Mouse (Mus musculus) layer of hippocampus, postnatal 14 days (tissue): ENCODE results near the gene Grpr. TPM values are rescaled to one million over a fixed set of nuclear protein-coding genes. Genes with fewer than 3 reads are reported as not detected.

Experiments used
- DNase-seq, 2 experiments: peaks; one replicate each; pipeline ENCODE4 v3.0.0; 2021 to 2022; ENCODE audit warnings: low spot score in 2 of 2, mixed read lengths in 1 of 2
- long read RNA-seq, 2 experiments: library from polyadenylated mRNA; stranded (forward); transcript quantifications; one replicate each; pipeline ENCODE4 v2.0.0; 2021
- total RNA-seq, 2 experiments: library from RNA; stranded (reverse); gene quantifications; 2 replicates each; pipeline ENCODE4 v1.2.3; 2021

The Grpr gene
- 1 to 10 TPM; 2.4 to 3.9 TPM for total RNA-seq
- long read RNA-seq, experiment 1 = 0 reads
- long read RNA-seq, experiment 2, partial matches to known transcripts = 0 of 1 reads
- long read RNA-seq, experiment 2, other reads (novel, unspliced or antisense) = 1 of 1 reads

GRCm38 (mm10) chrX:163549666-163550065, at the start of gene Grpr:
Grpr (minus strand) TSS chrX:163549677.
- peak; percentile 16 to 24 for DNase-seq

DNA sequence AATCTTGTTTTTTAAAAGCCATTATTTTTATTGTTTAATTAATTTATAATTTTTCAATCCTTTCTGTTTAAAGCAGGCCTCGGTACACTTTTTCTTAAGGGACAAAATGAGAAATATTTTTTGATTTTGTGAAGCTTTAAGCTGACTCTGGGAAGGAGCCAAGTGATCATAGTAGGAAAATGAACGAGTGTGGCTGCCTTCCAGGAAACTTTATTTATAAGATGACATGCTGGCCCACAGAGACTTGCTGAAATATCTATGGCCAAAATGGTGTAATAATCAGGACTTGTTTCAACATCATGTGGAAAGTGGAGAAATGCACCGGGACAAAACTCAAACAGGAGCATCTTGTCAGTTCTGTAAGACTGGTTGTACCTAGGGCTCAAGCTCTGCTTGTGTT, 11.0 kb upstream of the Grpr start:
- DNase-seq = no peak

- no peak for DNase-seq
Observed at GRCm38 (mm10) chrX:163547042-163547441, 2.4 kb downstream of the Grpr start.

GRCm38 (mm10) chrX:163532836-163533235, 16.6 kb downstream of the Grpr start:
- DNase-seq = no peak

DNA sequence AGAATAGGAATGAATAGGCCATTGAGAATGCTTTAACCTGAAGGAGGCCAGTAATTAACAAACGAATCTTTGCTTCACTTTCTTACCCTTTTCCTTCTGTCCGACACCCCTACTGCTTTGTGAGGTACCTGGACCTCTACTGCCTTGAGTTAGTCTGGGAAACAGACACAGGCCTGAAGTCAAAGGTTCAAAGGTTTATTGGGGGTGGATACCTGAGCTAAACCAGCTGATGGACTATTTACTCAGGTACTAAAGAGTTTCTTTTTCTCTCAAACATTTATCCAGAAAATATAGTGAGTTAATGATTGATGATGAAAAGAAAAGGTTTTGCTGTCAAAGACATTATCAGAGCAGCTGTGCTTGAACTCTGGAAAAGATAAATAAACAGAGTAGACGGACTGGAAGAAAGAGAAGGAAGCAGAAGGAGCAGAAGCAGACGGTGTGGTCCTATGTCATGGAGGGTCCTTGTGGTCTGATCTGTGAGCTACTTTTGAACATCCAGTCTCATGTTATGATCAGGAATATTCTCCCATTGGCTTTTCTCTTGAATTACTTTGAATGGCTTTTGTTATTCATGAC, 30.4 kb downstream of the Grpr start:
- DNase-seq = no peak

- no peak for DNase-seq
Observed at GRCm38 (mm10) chrX:163511766-163512165, 37.7 kb downstream of the Grpr start.

DNA sequence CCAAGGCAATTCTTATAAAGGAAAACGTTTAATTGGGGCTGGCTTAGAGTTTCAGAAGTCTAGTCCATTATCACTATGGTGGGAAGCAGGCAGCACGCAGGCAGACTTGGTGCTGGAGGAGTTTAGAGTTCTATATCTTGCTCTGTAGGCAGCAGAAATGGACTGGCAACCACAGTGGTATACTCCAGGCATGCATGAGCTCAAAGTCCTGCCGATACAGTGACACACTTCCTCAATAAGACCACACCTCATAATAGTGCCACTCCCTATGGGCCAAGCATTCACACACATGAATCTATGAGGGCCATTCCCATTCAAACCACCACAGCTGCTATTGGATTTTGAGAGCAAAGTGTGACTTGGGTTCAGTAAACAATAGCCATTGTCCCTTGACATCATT, 47.4 kb downstream of the Grpr start:
- no peak for DNase-seq

Other genes starting within 250 kb of the Grpr start
- gene Rnf138rt1, start 211.7 kb upstream of the Grpr start, total RNA-seq = 1 to 10 TPM; 1.2 to 1.4 TPM